Mouse (Mus musculus) neural tube, embryonic 13.5 days (tissue): ENCODE results near the gene Flt3l. TPM values are rescaled to one million over a fixed set of nuclear protein-coding genes. Genes with fewer than 3 reads are reported as not detected.
"Not testable (repeated sequence)": the region's sequence is repeated elsewhere in the genome, so short reads cannot be mapped to it uniquely, and the experiment has no call there.

ENCODE experiments used
- ATAC-seq: fragments of 200-750 bp; cut with Nextera tagmentation; 2 replicates; pipeline ENCODE4 v1.8.0; 2017; ENCODE audit warnings: low read depth, mild to moderate bottlenecking, moderate TSS enrichment, moderate library complexity
- H3K27ac ChIP-seq: fragments of 300-500 bp; sonication (generic); replicated peaks from 2 replicates; pipeline ENCODE4 v1.5.1; 2015; ENCODE audit warnings: moderate library complexity, mild to moderate bottlenecking, inconsistent platforms
- H3K27me3 ChIP-seq: fragments of 300-500 bp; sonication (generic); 2 replicates; pipeline ENCODE4 v1.6.1; 2015; ENCODE audit warnings: mild to moderate bottlenecking, inconsistent platforms
- H3K36me3 ChIP-seq: fragments of 300-500 bp; sonication (generic); 2 replicates; pipeline ENCODE4 v1.6.1; 2015; ENCODE audit warnings: mild to moderate bottlenecking, inconsistent platforms
- H3K4me1 ChIP-seq: fragments of 300-500 bp; sonication (generic); replicated peaks from 2 replicates; pipeline ENCODE4 v1.6.1; 2015; ENCODE audit warnings: inconsistent platforms
- H3K4me2 ChIP-seq: fragments of 300-500 bp; sonication (generic); 2 replicates; pipeline ENCODE4 v1.6.1; 2015; ENCODE audit warnings: inconsistent platforms, mild to moderate bottlenecking, moderate library complexity
- H3K4me3 ChIP-seq: fragments of 300-500 bp; sonication (generic); 2 replicates; pipeline ENCODE4 v1.5.1; 2015; ENCODE audit warnings: mild to moderate bottlenecking, inconsistent platforms
- H3K9ac ChIP-seq: fragments of 300-500 bp; sonication (generic); 2 replicates; pipeline ENCODE4 v1.6.1; 2015; ENCODE audit warnings: moderate library complexity, mild to moderate bottlenecking, inconsistent platforms
- H3K9me3 ChIP-seq: fragments of 300-500 bp; sonication (generic); 2 replicates; pipeline ENCODE4 v1.6.1; 2016; ENCODE audit warnings: inconsistent platforms
- WGBS: fragments of 180-500 bp; shearing (Covaris S2); methylation state at CpG from one replicate; pipeline ENCODE4 v1.1.7; 2015; 5-methylcytosine and 5-hydroxymethylcytosine counted together
- polyA plus RNA-seq: library from polyadenylated mRNA; unstranded; fragments of >200 nt; fragmentation: Nextera tagmentation; extraction: Ambion mirVana; gene quantifications from 2 replicates; pipeline ENCODE4 v1.2.1, GENCODE M21; 2015

Gene Flt3l
- polyA plus RNA-seq, 1 experiment from 2014 or later: 1.5 TPM

DNA sequence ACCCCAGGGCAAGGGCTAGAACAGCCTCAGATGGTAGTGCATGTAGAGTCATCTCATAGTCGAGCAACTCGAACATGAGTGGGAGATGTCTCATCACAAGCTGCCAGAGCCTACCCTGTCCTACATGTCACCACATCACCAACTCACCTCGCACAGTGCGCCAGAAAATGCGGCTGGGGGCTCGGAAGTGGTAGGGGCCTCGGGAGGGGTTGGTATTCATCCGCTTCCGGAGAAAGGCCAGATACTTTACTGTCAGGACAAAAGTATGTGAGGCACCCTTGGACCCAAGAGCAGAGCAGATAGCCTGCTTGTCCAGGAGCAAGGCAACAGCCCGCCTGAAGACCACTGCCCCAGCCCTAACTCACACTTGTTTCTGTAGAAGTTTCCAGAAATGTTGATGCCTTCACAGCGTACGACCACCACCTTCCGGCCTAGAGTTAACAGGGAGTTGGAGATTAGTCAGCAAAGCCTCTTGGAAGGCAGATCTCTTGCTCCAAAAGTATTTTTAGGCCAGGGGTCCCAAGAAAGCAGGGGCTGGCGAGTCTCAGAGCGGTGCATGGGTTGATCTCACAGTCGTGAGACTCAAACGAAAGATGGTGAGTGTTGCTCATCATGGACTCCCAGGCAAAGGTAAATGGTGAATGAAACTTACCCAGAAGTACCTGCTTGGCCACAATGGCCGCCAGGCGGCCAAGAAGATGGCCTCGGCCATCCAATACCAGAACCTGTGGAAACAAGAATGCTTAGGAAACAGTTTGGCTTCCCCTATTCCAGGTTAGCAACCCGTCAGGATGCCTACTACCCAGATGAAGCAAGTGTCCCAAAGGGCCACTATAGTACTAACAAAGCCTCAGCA is 9.2 kb downstream of the Flt3l start:
- no peak for ATAC-seq
- WGBS: 48% methylated on average over 21 of the region's 21 CpGs

DNA sequence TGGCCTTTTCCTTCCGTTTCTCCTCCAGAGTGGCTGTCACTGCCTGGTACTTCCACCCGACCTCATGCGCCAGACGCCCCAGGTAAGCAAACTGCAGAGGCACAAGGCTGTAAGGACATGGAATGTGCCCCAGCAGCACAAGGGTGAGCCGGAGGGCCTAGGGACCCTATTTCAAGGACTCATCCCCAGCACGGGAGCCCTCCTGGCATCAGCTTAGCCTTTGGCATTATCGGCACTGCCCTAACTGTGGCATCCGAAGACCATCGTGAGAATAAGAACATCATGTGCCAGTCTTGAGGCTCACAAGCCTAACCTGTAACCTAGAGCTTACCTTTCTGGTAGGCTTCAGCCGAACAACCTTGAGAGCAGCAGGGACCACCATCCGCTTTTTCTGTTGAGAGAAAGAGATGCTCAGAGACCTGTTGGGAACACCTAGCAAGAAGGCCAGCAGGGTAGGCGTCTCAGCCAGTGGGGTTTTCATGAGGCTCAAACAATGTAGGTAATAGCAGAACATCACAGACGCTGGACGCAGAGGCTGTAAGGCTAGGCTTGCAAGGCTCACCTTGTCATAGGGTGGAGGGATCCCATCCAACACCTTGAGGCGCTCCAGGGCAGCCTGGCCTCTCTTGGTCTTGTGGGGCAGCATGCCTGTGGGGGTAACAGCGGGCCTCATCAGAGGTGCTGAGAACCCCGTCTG is 9.9 kb downstream of the Flt3l start:
- Histone ChIP-seq H3K36me3 (peaks cover 47% of the 10 kb centered on the region), H3K4me2 (peak overlapping the region; percentile 90), H3K27me3 (no peaks in the 10 kb centered on the region), H3K9ac (peak overlapping the region; percentile 97), H3K4me3 (peak overlapping the region; percentile 69), H3K4me1 (peaks cover 62% of the 10 kb centered on the region), H3K27ac (peak overlapping the region; percentile 91), H3K9me3 (no peaks in the 10 kb centered on the region)
- no peak for ATAC-seq
- 77% methylated on average over 17 of the region's 17 CpGs for WGBS

More for the DNA sequence above, 9.2 kb downstream of the Flt3l start:
- Histone ChIP-seq H3K4me2 (peak overlapping the region; percentile 90), H3K9ac (peak overlapping the region; percentile 97), H3K4me3 (peak overlapping the region; percentile 69), H3K27ac (peak overlapping the region; percentile 91), H3K36me3 (peaks cover 39% of the 10 kb centered on the region), H3K4me1 (peaks cover 55% of the 10 kb centered on the region), H3K27me3 (no peaks in the 10 kb centered on the region), H3K9me3 (no peaks in the 10 kb centered on the region)

DNA sequence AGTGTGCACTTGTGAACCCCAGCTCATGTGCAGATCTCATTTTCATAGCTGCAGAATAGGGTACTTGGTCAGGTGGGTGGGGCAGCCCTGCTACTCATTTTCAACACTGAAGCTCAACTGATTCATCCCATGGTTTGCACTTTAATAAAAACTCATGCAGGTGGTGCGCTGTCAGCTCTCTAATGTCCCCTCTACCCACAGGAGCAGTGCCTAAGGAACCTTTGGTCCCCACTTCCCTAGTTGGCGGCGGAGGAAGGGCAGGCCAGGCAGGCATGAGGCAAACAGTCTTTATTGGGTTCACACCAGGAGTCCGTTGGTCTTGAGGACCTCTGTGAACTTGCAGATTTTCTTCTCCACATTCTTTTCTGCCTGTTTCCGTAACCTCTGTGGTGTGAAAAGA is 10.6 kb downstream of the Flt3l start:
- H3K9ac ChIP-seq: peak overlapping the region; percentile 70; the same call in 1 of the 2 replicates
- ATAC-seq, H3K27me3 ChIP-seq, H3K9me3 ChIP-seq: not testable (repeated sequence)
- H3K27ac ChIP-seq: peak overlapping the region; percentile 91
- WGBS: 62% methylated on average over 5 of the region's 5 CpGs
- H3K4me2 ChIP-seq: peak overlapping the region; percentile 59
- peak overlapping the region; percentile 92; the same call in 1 of the 2 replicates for H3K4me3 ChIP-seq
- H3K36me3 ChIP-seq: peaks cover 53% of the 10 kb centered on the region
- peaks cover 65% of the 10 kb centered on the region for H3K4me1 ChIP-seq

DNA sequence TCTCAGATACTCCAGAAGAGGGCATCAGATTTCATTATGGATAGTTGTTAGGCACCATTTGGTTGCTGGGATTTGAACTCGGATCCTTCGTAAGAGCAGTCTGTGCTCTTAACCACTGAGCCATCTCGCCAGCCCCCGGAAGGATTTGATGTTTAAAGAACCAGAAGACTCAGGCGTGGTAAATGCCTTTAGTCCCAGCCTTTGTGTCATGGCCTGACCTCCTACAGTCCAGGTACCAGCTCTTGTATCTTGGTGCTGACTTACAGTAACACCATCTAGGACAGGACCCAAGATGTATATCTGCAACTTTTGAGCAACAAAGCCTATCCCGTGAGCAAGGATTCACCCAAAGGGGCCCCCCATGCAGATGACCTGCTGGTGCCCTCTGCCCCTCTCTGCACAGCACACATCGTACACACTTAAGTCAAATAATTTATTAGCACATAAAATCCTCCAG is 11.1 kb downstream of the Flt3l start:
- Histone ChIP-seq H3K4me1 (peaks cover 65% of the 10 kb centered on the region), H3K27ac (peak overlapping the region; percentile 91), H3K4me2 (peak overlapping the region; percentile 59), H3K4me3 (peak overlapping the region; percentile 92), H3K9me3 (no peaks in the 10 kb centered on the region), H3K36me3 (peaks cover 58% of the 10 kb centered on the region), H3K9ac (peak overlapping the region; percentile 70; the same call in 1 of the 2 replicates), H3K27me3 (no peaks in the 10 kb centered on the region)
- WGBS: 7% methylated on average over 7 of the region's 7 CpGs
- ATAC-seq: no peak

DNA sequence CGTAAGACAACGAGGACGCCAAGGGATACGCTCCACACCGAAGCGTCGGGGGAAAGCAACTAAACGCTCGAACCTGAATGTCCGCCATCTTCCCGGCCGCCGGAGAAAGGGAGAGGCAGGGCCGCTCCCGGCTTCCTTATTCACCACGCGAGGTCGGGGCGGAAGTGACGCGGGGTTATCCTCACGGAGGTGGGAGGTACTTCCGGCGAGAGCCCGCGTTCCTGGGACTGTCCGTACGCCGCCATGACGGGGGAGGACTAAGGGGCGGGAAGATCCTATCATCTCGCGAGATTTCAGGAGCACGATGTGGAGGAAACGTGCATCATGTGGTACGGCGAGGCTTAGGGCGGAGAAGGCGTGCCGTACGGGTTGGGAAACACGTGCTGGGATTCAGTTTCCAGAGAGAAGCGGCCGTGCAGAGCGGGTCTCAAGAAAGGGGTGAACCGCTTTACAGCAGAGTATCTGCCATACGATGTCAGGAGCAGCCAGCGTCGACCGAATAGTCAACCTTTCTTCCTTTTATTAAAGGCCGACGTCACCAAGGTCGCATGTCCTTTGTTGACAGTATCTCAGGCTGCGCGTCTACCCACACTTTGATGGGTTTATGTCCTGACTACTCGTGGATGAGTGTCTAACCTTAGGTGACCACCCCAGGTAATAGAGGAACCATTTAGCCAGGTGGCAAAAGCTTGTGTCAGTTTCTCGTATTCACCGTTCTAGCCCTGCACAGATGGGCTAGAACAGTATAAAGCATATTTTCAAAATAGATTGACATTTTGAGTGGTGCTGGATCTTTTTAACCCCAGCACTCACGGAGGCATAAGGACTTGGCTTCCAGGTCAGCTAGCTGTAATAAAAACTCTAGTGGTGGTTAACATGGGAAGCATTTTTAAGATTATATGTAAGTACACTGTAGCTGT is 11.7 kb downstream of the Flt3l start, which contains the start of gene Rps11:
Gene Rps11 (minus strand): TSS at position 216 of the 920 bp plus-strand sequence.
- H3K4me2 ChIP-seq: peak within 1 kb of the TSS; percentile 82
- no peaks in the 10 kb centered on the region for H3K27me3 ChIP-seq
- ATAC-seq: peak; percentile 89
- under 1% methylated on average over 59 of the region's 59 CpGs for WGBS
- H3K4me3 ChIP-seq: peak within 1 kb of the TSS; percentile 92
- peaks cover 61% of the 10 kb centered on the region for H3K4me1 ChIP-seq
- H3K27ac ChIP-seq: peak within 1 kb of the TSS; percentile 91
- H3K9ac ChIP-seq: peak within 1 kb of the TSS; percentile 97
- no peaks in the 10 kb centered on the region for H3K9me3 ChIP-seq
- H3K36me3 ChIP-seq: peaks cover 65% of the 10 kb centered on the region

DNA sequence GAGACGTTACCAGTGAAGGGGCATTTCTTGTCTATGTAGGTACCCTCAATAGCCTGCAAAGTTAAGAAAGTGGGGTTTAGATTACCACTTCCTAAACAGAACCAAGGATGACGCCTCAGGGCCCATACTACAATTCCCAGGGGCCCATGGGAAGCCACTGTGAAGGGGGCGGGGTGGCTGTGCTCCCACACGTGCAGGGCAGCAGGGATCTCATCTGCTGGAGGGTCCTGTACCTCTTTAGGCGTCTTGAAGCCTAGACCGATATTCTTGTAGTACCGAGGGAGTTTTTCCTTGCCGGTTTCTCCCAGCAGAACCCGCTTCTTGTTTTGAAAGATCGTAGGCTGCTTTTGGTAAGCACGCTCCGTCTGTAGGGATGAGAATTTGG is 13.1 kb downstream of the Flt3l start:
- ATAC-seq: no peak
- H3K27me3 ChIP-seq: no peaks in the 10 kb centered on the region
- 24% methylated on average over 12 of the region's 12 CpGs for WGBS
- peak overlapping the region; percentile 92 for H3K4me3 ChIP-seq
- H3K27ac ChIP-seq: peak overlapping the region; percentile 91
- H3K4me2 ChIP-seq: peak overlapping the region; percentile 82
- peak overlapping the region; percentile 97 for H3K9ac ChIP-seq
- peaks cover 76% of the 10 kb centered on the region for H3K36me3 ChIP-seq
- no peaks in the 10 kb centered on the region for H3K9me3 ChIP-seq
- H3K4me1 ChIP-seq: peaks cover 58% of the 10 kb centered on the region

DNA sequence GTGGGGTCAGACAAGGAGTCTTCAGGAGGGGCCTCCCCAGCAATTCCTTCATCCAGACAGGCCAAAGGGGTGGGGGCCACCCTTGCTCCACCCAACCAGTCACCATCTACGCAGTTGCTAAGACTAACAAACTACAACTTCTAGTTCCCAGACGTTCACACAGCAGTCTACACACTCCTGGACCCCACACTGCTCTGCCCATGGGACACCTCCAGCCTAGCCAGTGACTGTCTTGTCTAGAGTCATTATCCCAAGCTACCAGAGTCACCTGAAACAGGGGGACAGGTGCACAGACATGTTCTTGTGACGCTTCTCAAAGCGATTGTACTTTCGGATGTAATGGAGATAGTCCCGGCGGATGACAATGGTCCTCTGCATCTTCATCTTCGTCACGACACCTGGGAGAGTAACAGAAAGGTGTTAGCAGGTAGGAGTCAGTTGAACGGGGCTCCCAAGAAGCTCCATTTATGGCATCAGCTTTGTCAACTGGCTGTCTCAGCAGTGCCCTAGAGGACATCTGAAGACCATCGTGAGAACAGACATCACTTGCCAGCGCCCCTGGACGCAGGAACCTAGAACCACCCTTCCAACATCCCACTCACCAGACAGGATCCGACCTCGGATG is 13.6 kb downstream of the Flt3l start:
- Histone ChIP-seq H3K4me2 (peak overlapping the region; percentile 82), H3K4me1 (peaks cover 56% of the 10 kb centered on the region), H3K9ac (peak overlapping the region; percentile 97), H3K27me3 (no peaks in the 10 kb centered on the region), H3K27ac (no peak overlapping the region), H3K36me3 (peaks cover 81% of the 10 kb centered on the region), H3K9me3 (no peaks in the 10 kb centered on the region), H3K4me3 (peak overlapping the region; percentile 92)
- 86% methylated on average over 15 of the region's 15 CpGs for WGBS
- no peak for ATAC-seq

DNA sequence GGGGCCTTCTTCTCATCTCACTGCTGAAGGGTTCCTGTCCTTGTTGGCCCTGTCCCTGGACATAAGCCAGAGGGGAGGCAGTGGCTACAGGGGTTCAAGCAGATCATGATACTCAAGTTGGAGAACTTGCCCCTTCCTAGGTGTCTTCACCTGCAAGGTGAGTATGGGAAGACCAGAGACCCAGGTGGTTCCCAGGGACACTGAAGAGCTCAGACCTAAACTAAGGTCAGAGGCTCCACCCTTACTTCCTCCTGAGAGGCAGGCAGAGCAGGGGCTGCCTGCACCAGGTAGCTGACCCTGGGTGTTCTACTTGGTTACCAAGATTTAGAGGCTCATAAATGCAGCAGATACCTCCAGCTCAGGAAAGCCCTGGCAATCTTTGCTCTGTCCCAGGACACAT is 14.3 kb downstream of the Flt3l start:
- H3K9ac ChIP-seq: peak overlapping the region; percentile 45; the same call in 1 of the 2 replicates
- H3K4me2 ChIP-seq: peak overlapping the region; percentile 15; the same call in 1 of the 2 replicates
- no peak overlapping the region for H3K4me3 ChIP-seq
- H3K36me3 ChIP-seq: peaks cover 79% of the 10 kb centered on the region
- ATAC-seq: no peak
- H3K4me1 ChIP-seq: peaks cover 49% of the 10 kb centered on the region
- no peak overlapping the region; the same call in 1 of the 2 replicates for H3K27ac ChIP-seq
- H3K9me3 ChIP-seq: no peaks in the 10 kb centered on the region
- H3K27me3 ChIP-seq: no peaks in the 10 kb centered on the region

DNA sequence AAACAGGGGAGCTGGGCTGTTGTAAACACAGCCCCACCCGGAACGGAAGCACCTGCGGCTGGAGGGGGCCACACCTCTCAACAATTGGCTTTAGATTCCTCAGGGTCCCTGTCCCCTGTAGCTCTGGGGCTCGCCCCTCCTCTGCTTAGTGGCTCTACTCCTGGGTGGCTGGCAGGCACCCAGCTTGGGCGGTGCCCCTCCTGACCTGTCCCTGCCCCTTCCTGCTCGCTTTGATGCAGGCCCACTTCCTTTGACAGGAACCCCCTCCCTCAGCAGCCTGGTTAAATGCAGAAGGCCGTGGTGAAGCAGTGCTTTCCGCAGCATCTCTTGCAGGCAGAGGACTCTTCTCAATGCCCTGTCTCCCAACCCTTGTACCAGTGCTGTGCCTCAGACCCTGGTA is 14.8 kb downstream of the Flt3l start:
- Histone ChIP-seq H3K4me3 (no peak overlapping the region), H3K36me3 (peaks cover 73% of the 10 kb centered on the region), H3K4me2 (no peak overlapping the region), H3K4me1 (peaks cover 43% of the 10 kb centered on the region), H3K27me3 (no peaks in the 10 kb centered on the region), H3K9me3 (no peaks in the 10 kb centered on the region), H3K9ac (no peak overlapping the region; the same call in 1 of the 2 replicates), H3K27ac (no peak overlapping the region; the same call in 1 of the 2 replicates)
- ATAC-seq: no peak
- 71% methylated on average over 8 of the region's 8 CpGs for WGBS

DNA sequence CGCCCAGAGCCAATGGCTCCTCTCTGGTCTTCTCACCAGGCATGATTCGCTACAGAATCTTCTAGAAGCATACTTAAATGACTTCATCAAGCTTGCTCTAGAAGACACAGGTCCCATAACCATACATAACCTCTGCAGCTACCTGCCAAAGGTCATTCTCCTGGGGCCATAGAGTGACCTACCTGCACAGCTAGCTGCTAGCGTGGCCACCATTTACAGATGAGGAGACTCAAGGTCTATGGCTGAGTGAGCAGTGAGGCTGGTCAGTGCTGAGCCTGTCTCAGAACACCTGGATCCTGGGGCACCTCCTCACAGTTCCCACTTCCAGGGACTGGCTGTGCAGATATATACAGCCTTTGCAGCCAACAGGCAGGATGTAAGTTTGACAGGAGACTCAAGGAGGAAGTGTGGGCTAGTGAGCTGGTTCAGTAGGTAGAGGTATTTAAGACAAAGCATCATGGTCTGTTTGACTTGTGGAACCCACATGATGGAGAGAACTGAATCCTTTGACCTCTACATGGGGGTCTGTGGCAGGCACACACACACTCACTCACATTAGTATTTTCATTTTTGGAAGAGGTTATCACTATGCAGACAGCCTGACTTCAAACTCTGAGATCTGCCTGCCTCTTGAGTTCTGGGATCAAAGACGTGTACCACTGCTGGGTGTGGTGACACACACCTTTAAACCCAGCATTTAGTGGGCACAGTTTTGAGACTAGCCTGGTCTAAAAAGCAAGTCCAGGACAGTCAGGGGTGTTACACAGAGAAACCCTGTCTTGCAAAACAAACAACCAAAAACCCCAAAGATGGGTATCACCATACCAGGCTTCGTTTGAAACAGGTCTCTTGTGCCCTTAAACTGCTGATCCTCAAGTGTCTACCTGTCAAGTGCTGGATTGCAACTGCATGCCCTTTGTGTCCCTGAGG is 16.2 kb downstream of the Flt3l start:
- 79% methylated on average over 5 of the region's 5 CpGs for WGBS
- Histone ChIP-seq H3K4me1 (peaks cover 29% of the 10 kb centered on the region), H3K4me2 (no peak overlapping the region), H3K27me3 (no peaks in the 10 kb centered on the region), H3K27ac (no peak overlapping the region), H3K9ac (no peak overlapping the region), H3K4me3 (no peak overlapping the region), H3K36me3 (peaks cover 59% of the 10 kb centered on the region), H3K9me3 (no peaks in the 10 kb centered on the region)
- no peak for ATAC-seq
